Mouse (Mus musculus) neural tube, embryonic 10.5 days (tissue): ENCODE data around the gene Sdhc.
"Not testable (repeated sequence)": the region's sequence is repeated elsewhere in the genome, so short reads cannot be mapped to it uniquely, and the experiment has no call there.

Experiments
- DNase-seq: peaks from one replicate; pipeline ENCODE4 v3.0.0-alpha.2; 2017; ENCODE audit warnings: low spot score; ENCODE audit errors: extremely low spot score

The Sdhc gene

GRCm38 (mm10) chr1:171169913-171170312, 19.5 kb upstream of the Sdhc start:
- DNase-seq: no peak

- DNase-seq: no peak
These were observed 18.5 kb upstream of the Sdhc start for GRCm38 (mm10) chr1:171168906-171169305.

GRCm38 (mm10) chr1:171165629-171166345, 15.4 kb upstream of the Sdhc start:
- DNase-seq: no peak

- DNase-seq: no peak
These were observed 13.9 kb upstream of the Sdhc start for GRCm38 (mm10) chr1:171164258-171164657.

- DNase-seq: no peak
These were observed 12.1 kb upstream of the Sdhc start for GRCm38 (mm10) chr1:171162526-171162925.

- peak; percentile 16 for DNase-seq
These were observed 9.1 kb upstream of the Sdhc start for GRCm38 (mm10) chr1:171159485-171159975.

- no peak for DNase-seq
These were observed 7.6 kb upstream of the Sdhc start for GRCm38 (mm10) chr1:171157965-171158364.

- no peak for DNase-seq
These were observed 6.2 kb upstream of the Sdhc start for GRCm38 (mm10) chr1:171156644-171157043.

- no peak for DNase-seq
These were observed 1.6 kb upstream of the Sdhc start for GRCm38 (mm10) chr1:171151966-171152365.

- no peak for DNase-seq
These were observed 512 bp upstream of the Sdhc start for GRCm38 (mm10) chr1:171150838-171151391.

- not testable (repeated sequence) for DNase-seq
These were observed 7.4 kb downstream of the Sdhc start for GRCm38 (mm10) chr1:171142981-171143380.

- not testable (repeated sequence) for DNase-seq
These were observed 12.8 kb downstream of the Sdhc start for GRCm38 (mm10) chr1:171137486-171138155.

- DNase-seq: no peak
These were observed 14.8 kb downstream of the Sdhc start for GRCm38 (mm10) chr1:171135600-171135999.

GRCm38 (mm10) chr1:171130971-171131370, 19.4 kb downstream of the Sdhc start:
- DNase-seq: no peak

- no peak for DNase-seq
These were observed 21.2 kb downstream of the Sdhc start for GRCm38 (mm10) chr1:171129251-171129650.

- no peak for DNase-seq
These were observed 26.0 kb downstream of the Sdhc start for GRCm38 (mm10) chr1:171124398-171124797.

GRCm38 (mm10) chr1:171122932-171123331, 27.5 kb downstream of the Sdhc start:
- no peak for DNase-seq

- DNase-seq: no peak
These were observed 28.6 kb downstream of the Sdhc start for GRCm38 (mm10) chr1:171121839-171122238.

GRCm38 (mm10) chr1:171120893-171121292, 29.5 kb downstream of the Sdhc start:
- DNase-seq: no peak

- no peak for DNase-seq
These were observed 31.0 kb downstream of the Sdhc start for GRCm38 (mm10) chr1:171119405-171119804.

GRCm38 (mm10) chr1:171118996-171119395, 31.4 kb downstream of the Sdhc start:
- DNase-seq: no peak

- DNase-seq: peak; percentile 59
These were observed 32.1 kb downstream of the Sdhc start for GRCm38 (mm10) chr1:171118269-171118684.
